Mouse (Mus musculus): ENCODE measurements at regions not wholly inside any gene's neighbourhood (a gene's known extent, or its start where the extent isn't known, plus 50 kb on each side); places are given as distances from the start of the nearest gene placed in this dataset.

- no peak for ATAC-seq (replicated peaks; ENCODE audit: insufficient number of reproducible peaks, low FRiP score, low TSS enrichment, poor library complexity, severe bottlenecking)
Measured at GRCm38 (mm10) chr15:36945309-36945708, 62.3 kb downstream of the Zfp706 start.

- no peak for ATAC-seq (replicated peaks; ENCODE audit: insufficient number of reproducible peaks, low FRiP score, low TSS enrichment, poor library complexity, severe bottlenecking)
Measured at GRCm38 (mm10) chr15:36944556-36945171, 62.9 kb downstream of the Zfp706 start.

- no peak for ATAC-seq (replicated peaks; ENCODE audit: insufficient number of reproducible peaks, low FRiP score, low TSS enrichment, poor library complexity, severe bottlenecking)
Measured at GRCm38 (mm10) chr15:36943492-36944112, 64.0 kb downstream of the Zfp706 start.

- ATAC-seq (replicated peaks; ENCODE audit: insufficient number of reproducible peaks, low FRiP score, low TSS enrichment, poor library complexity, severe bottlenecking) = no peak
Measured at GRCm38 (mm10) chr15:36942261-36942660, 65.3 kb downstream of the Zfp706 start.

GRCm38 (mm10) chr15:36941741-36942140 lies 65.8 kb downstream of the Zfp706 start:
- no peak for ATAC-seq (replicated peaks; ENCODE audit: insufficient number of reproducible peaks, low FRiP score, low TSS enrichment, poor library complexity, severe bottlenecking)

GRCm38 (mm10) chr15:36939608-36940007 lies 68.0 kb downstream of the Zfp706 start:
- ATAC-seq (replicated peaks; ENCODE audit: insufficient number of reproducible peaks, low FRiP score, low TSS enrichment, poor library complexity, severe bottlenecking) = no peak

GRCm38 (mm10) chr15:36939153-36939552 lies 68.4 kb downstream of the Zfp706 start:
- ATAC-seq (replicated peaks; ENCODE audit: insufficient number of reproducible peaks, low FRiP score, low TSS enrichment, poor library complexity, severe bottlenecking) = no peak

GRCm38 (mm10) chr15:36938511-36939150 lies 68.9 kb downstream of the Zfp706 start:
- ATAC-seq (replicated peaks; ENCODE audit: insufficient number of reproducible peaks, low FRiP score, low TSS enrichment, poor library complexity, severe bottlenecking) = peak; percentile 65

GRCm38 (mm10) chr15:36937757-36938498 lies 69.6 kb downstream of the Zfp706 start:
- no peak for ATAC-seq (replicated peaks; ENCODE audit: insufficient number of reproducible peaks, low FRiP score, low TSS enrichment, poor library complexity, severe bottlenecking)

GRCm38 (mm10) chr15:36937067-36937657 lies 70.4 kb downstream of the Zfp706 start:
- peak; percentile 15; the same call in 1 of the 2 replicates for ATAC-seq (replicated peaks; ENCODE audit: insufficient number of reproducible peaks, low FRiP score, low TSS enrichment, poor library complexity, severe bottlenecking)

GRCm38 (mm10) chr15:36934801-36935200 lies 72.8 kb downstream of the Zfp706 start:
- ATAC-seq (replicated peaks; ENCODE audit: insufficient number of reproducible peaks, low FRiP score, low TSS enrichment, poor library complexity, severe bottlenecking) = no peak

- peak; percentile 79 for ATAC-seq (replicated peaks; ENCODE audit: insufficient number of reproducible peaks, low FRiP score, low TSS enrichment, poor library complexity, severe bottlenecking)
Measured at GRCm38 (mm10) chr15:36933581-36933991, 74.0 kb downstream of the Zfp706 start.

GRCm38 (mm10) chr15:36931460-36931859 lies 76.1 kb downstream of the Zfp706 start:
- ATAC-seq (replicated peaks; ENCODE audit: insufficient number of reproducible peaks, low FRiP score, low TSS enrichment, poor library complexity, severe bottlenecking) = peak; percentile 37; the same call in 1 of the 2 replicates

- no peak for ATAC-seq (replicated peaks; ENCODE audit: insufficient number of reproducible peaks, low FRiP score, low TSS enrichment, poor library complexity, severe bottlenecking)
Measured at GRCm38 (mm10) chr15:36930433-36930832, 77.1 kb downstream of the Zfp706 start.

- ATAC-seq (replicated peaks; ENCODE audit: insufficient number of reproducible peaks, low FRiP score, low TSS enrichment, poor library complexity, severe bottlenecking) = no peak
Measured at GRCm38 (mm10) chr15:36929786-36930185, 77.8 kb downstream of the Zfp706 start.

GRCm38 (mm10) chr15:36929088-36929487 lies 78.5 kb downstream of the Zfp706 start:
- no peak for ATAC-seq (replicated peaks; ENCODE audit: insufficient number of reproducible peaks, low FRiP score, low TSS enrichment, poor library complexity, severe bottlenecking)

- no peak for ATAC-seq (replicated peaks; ENCODE audit: insufficient number of reproducible peaks, low FRiP score, low TSS enrichment, poor library complexity, severe bottlenecking)
Measured at GRCm38 (mm10) chr15:36928678-36929077, 78.9 kb downstream of the Zfp706 start.

GRCm38 (mm10) chr15:36927436-36927835 lies 80.1 kb downstream of the Zfp706 start:
- no peak for ATAC-seq (replicated peaks; ENCODE audit: insufficient number of reproducible peaks, low FRiP score, low TSS enrichment, poor library complexity, severe bottlenecking)

- no peak for ATAC-seq (replicated peaks; ENCODE audit: insufficient number of reproducible peaks, low FRiP score, low TSS enrichment, poor library complexity, severe bottlenecking)
Measured at GRCm38 (mm10) chr15:36924171-36924570, 83.4 kb downstream of the Zfp706 start.
